Mouse (Mus musculus) thymus, adult 2 months (tissue): ENCODE measurements around the gene Samd4b. TPM values are rescaled to one million over a fixed set of nuclear protein-coding genes. Genes with fewer than 3 reads are reported as not detected.
A peak's percentile ranks its signal among the peaks of the same experiment; 100 is the strongest.

ENCODE experiments used
- DNase-seq: peaks from one replicate; pipeline ENCODE4 v3.0.0; 2021
- H3K27ac ChIP-seq: fragments of 200-500 bp; 2 replicates; pipeline ENCODE4 v1.5.1; 2012; ENCODE audit warnings: low read length, control low read depth; ENCODE audit not compliant: control insufficient read depth, insufficient read depth
- H3K27me3 ChIP-seq: fragments of 200-500 bp; 2 replicates; pipeline ENCODE4 v1.6.1; 2012; ENCODE audit warnings: mild to moderate bottlenecking, low read length, moderate library complexity, mixed read lengths; ENCODE audit not compliant: control insufficient read depth, insufficient read depth
- H3K36me3 ChIP-seq: fragments of 200-500 bp; 2 replicates; pipeline ENCODE4 v1.6.1; 2012; ENCODE audit warnings: mild to moderate bottlenecking, low read length, moderate library complexity; ENCODE audit not compliant: control insufficient read depth, insufficient read depth
- H3K4me1 ChIP-seq: fragments of 200-500 bp; replicated peaks from 2 replicates; pipeline ENCODE4 v1.6.1; 2012; ENCODE audit warnings: low read length; ENCODE audit not compliant: control insufficient read depth, insufficient read depth
- H3K4me3 ChIP-seq: fragments of 200-500 bp; 2 replicates; pipeline ENCODE4 v1.5.1; 2012; ENCODE audit warnings: mild to moderate bottlenecking, low read length, control low read depth, moderate library complexity; ENCODE audit not compliant: control insufficient read depth, insufficient read depth
- CTCF ChIP-seq: fragments of 200-500 bp; IDR thresholded peaks from 2 replicates; pipeline ENCODE4 v1.5.1; 2012; ENCODE audit warnings: mild to moderate bottlenecking, control low read depth, low read length, moderate library complexity, borderline replicate concordance; ENCODE audit not compliant: control insufficient read depth, poor library complexity, insufficient read depth; ENCODE audit errors: extremely low read depth
- POLR2A ChIP-seq: fragments of 200-500 bp; IDR thresholded peaks from 2 replicates; pipeline ENCODE4 v1.6.1; 2012; ENCODE audit warnings: mild to moderate bottlenecking, low read length, control low read depth, moderate library complexity; ENCODE audit not compliant: control insufficient read depth, poor library complexity, insufficient read depth; ENCODE audit errors: extremely low read depth
- WGBS: fragments of 180-500 bp; shearing (Covaris S2); methylation state at CpG from one replicate; pipeline ENCODE4 v1.1.7; 2018; 5-methylcytosine and 5-hydroxymethylcytosine counted together
- polyA plus RNA-seq: library from polyadenylated mRNA; depleted of rRNA; stranded (reverse); fragments of >200 nt; gene quantifications from 2 replicates; pipeline ENCODE4 v1.2.3, GENCODE M21; 2012

The Samd4b gene
- polyA plus RNA-seq, 1 experiment, result 118 TPM

GRCm38 (mm10) chr7:28386462-28386861, 211.5 kb downstream of the Samd4b start:
- H3K4me3 ChIP-seq, result no peak overlapping the region
- H3K36me3 ChIP-seq, result peaks cover 6% of the 10 kb centered on the region; the same call in 1 of the 2 replicates
- no peak for TF ChIP-seq POLR2A
- peak; percentile 89 for TF ChIP-seq CTCF
- H3K27ac ChIP-seq, result peak overlapping the region; percentile 98
- no peaks in the 10 kb centered on the region for H3K27me3 ChIP-seq
- H3K4me1 ChIP-seq, result peaks cover 44% of the 10 kb centered on the region
- 3% methylated on average over 4 of the region's 4 CpGs for WGBS
- peak; percentile 89 for DNase-seq

- WGBS, result 66% methylated on average over 7 of the region's 7 CpGs
- DNase-seq, result peak; percentile 26
- H3K4me1 ChIP-seq, result peaks cover 48% of the 10 kb centered on the region
- peak overlapping the region; percentile 98 for H3K27ac ChIP-seq
- H3K27me3 ChIP-seq, result no peaks in the 10 kb centered on the region
- peaks cover 6% of the 10 kb centered on the region; the same call in 1 of the 2 replicates for H3K36me3 ChIP-seq
- H3K4me3 ChIP-seq, result no peak overlapping the region
- TF ChIP-seq CTCF (no peak), POLR2A (no peak)
Measured at GRCm38 (mm10) chr7:28386007-28386406, 211.9 kb downstream of the Samd4b start.

- H3K4me3 ChIP-seq, result no peak overlapping the region
- DNase-seq, result peak; percentile 33
- H3K4me1 ChIP-seq, result peaks cover 56% of the 10 kb centered on the region
- H3K27ac ChIP-seq, result peak overlapping the region; percentile 98
- TF ChIP-seq CTCF (no peak), POLR2A (no peak)
- WGBS, result 45% methylated on average over 9 of the region's 9 CpGs
- H3K36me3 ChIP-seq, result peaks cover 1% of the 10 kb centered on the region; the same call in 1 of the 2 replicates
- no peaks in the 10 kb centered on the region for H3K27me3 ChIP-seq
Measured at GRCm38 (mm10) chr7:28385196-28385595, 212.7 kb downstream of the Samd4b start.

- TF ChIP-seq CTCF (no peak), POLR2A (no peak)
- Histone ChIP-seq H3K27me3 (no peaks in the 10 kb centered on the region), H3K36me3 (no peaks in the 10 kb centered on the region), H3K4me1 (peaks cover 63% of the 10 kb centered on the region), H3K4me3 (no peak overlapping the region), H3K27ac (peak overlapping the region; percentile 98)
- DNase-seq, result peak; percentile 66
- WGBS, result 41% methylated on average over 6 of the region's 6 CpGs
Measured at GRCm38 (mm10) chr7:28384162-28384561, 213.8 kb downstream of the Samd4b start.

- Histone ChIP-seq H3K27me3 (no peaks in the 10 kb centered on the region), H3K27ac (peak overlapping the region; percentile 98), H3K36me3 (no peaks in the 10 kb centered on the region), H3K4me3 (no peak overlapping the region), H3K4me1 (peaks cover 63% of the 10 kb centered on the region)
- TF ChIP-seq POLR2A (no peak), CTCF (no peak)
- DNase-seq, result no peak
- 50% methylated on average over 4 of the region's 4 CpGs for whole genome bisulfite sequencing
Measured at GRCm38 (mm10) chr7:28383606-28384005, 214.3 kb downstream of the Samd4b start.

GRCm38 (mm10) chr7:28382981-28383396, 215.0 kb downstream of the Samd4b start:
- H3K4me1 ChIP-seq, result peaks cover 63% of the 10 kb centered on the region

More at GRCm38 (mm10) chr7:28382981-28383396, 215.0 kb downstream of the Samd4b start:
- DNase-seq, result peak; percentile 67
- TF ChIP-seq POLR2A, result peak; percentile 66; the same call in 1 of the 2 replicates
- TF ChIP-seq CTCF, result no peak
- Histone ChIP-seq H3K4me3 (0 out of 2 replicates have a peak overlapping the region, but pooled peaks have one; percentile 2), H3K36me3 (peaks cover 3% of the 10 kb centered on the region), H3K27ac (peak overlapping the region; percentile 98), H3K27me3 (no peaks in the 10 kb centered on the region)
- WGBS, result under 1% methylated on average over 11 of the region's 11 CpGs
